17 mouse cellular contexts compared by ENCODE assay signal in genomic region chr12:77089624-77090278, GRCm38 (mm10).
DNase-seq lines count a peak whose midpoint lies in the region; ATAC-seq lines count a peak whose summit lies in the region.
"Had no signal": no experiment of that assay in that cellular context is flagged by ENCODE, and none has a peak within 500 bp of the region (broad histone marks: within the 10 kb centered on the region; RNA-seq: fewer than 3 reads in every experiment).

No protein-coding gene starts in this region.

- peak; percentile 51 for ATAC-seq in megakaryocyte progenitor cell, adult 5-6 weeks (replicated peaks; ENCODE audit: poor library complexity)
- ATAC-seq: forebrain, postnatal 0 days; hindbrain, embryonic 16.5 days had no signal

- peak; percentile 15 to 17 for DNase-seq in left cerebral cortex, adult 18-20 months (ENCODE audit: low spot score in 2 of 2)
- no peak for DNase-seq in left cerebral cortex, adult 11 months (ENCODE audit: low spot score)
- peak; percentile 68 for DNase-seq in MEL-GATA-1-ER (ENCODE audit: extremely low read depth, low read depth)
- peak; percentile 9 for DNase-seq in liver
- no peak for DNase-seq in adipocyte (ENCODE audit: low spot score)
- no peak for DNase-seq in kidney, adult 11 months
- DNase-seq: adrenal gland, postnatal 10 days; cerebellum, adult 8-10 months; forebrain, postnatal 0 days; gastrocnemius, postnatal 14 days; kidney, adult 18-20 months; kidney, postnatal 25 days; left cerebral cortex, postnatal 4 days; lung, adult 18-20 months; lung, postnatal 36 days had no signal

Comparison
In these comparisons a context has a peak if more than half of its experiments do, and no peak if none do; other contexts are left out.
1. DNase-seq: peak in left cerebral cortex, adult 18-20 months (2 of 2), MEL-GATA-1-ER (single experiment) and liver (single experiment); none in left cerebral cortex, adult 11 months (single experiment), adipocyte (single experiment) and kidney, adult 11 months (single experiment).